Mouse (Mus musculus): ENCODE data around the gene Rbfox1. TPM values are rescaled to one million over a fixed set of nuclear protein-coding genes. Genes with fewer than 3 reads are reported as not detected.

The Rbfox1 gene
- polyA plus RNA-seq, 1 experiment from 2014 or later: 1.6 TPM

- Histone ChIP-seq H3K9me3 (ENCODE audit: control insufficient read depth, low read length) (no peaks in the 10 kb centered on the region), H3K4me3 (ENCODE audit: low read length) (no peak overlapping the region), H3K27me3 (ENCODE audit: control insufficient read depth, insufficient read depth, low read depth, low read length) (no peaks in the 10 kb centered on the region), H3K4me1 (replicated peaks; ENCODE audit: control insufficient read depth, insufficient read depth, low read length) (no peaks in the 10 kb centered on the region), H3K9ac (ENCODE audit: low read length) (no peak overlapping the region), H3K27ac (ENCODE audit: low read length) (no peak overlapping the region), H3K4me2 (ENCODE audit: low read depth, low read length) (no peak overlapping the region), H3K36me3 (ENCODE audit: control insufficient read depth, insufficient read depth, low read length) (no peaks in the 10 kb centered on the region)
- ATAC-seq (ENCODE audit: low read depth): no peak
- 79% methylated on average over 3 of the region's 3 CpGs for WGBS
These were observed 1315.1 kb downstream of the Rbfox1 start for GRCm38 (mm10) chr16:7200239-7200638.

- Histone ChIP-seq H3K27ac (ENCODE audit: low read length) (no peak overlapping the region), H3K27me3 (ENCODE audit: control insufficient read depth, insufficient read depth, low read depth, low read length) (no peaks in the 10 kb centered on the region), H3K36me3 (ENCODE audit: control insufficient read depth, insufficient read depth, low read length) (no peaks in the 10 kb centered on the region), H3K4me1 (replicated peaks; ENCODE audit: control insufficient read depth, insufficient read depth, low read length) (no peaks in the 10 kb centered on the region), H3K4me2 (ENCODE audit: low read depth, low read length) (no peak overlapping the region), H3K9ac (ENCODE audit: low read length) (no peak overlapping the region), H3K9me3 (ENCODE audit: control insufficient read depth, low read length) (no peaks in the 10 kb centered on the region), H3K4me3 (ENCODE audit: low read length) (no peak overlapping the region)
- no peak for ATAC-seq (ENCODE audit: low read depth)
- 58% methylated on average over 4 of the region's 4 CpGs for WGBS
These were observed 1316.7 kb downstream of the Rbfox1 start for GRCm38 (mm10) chr16:7201816-7202215.

- no peaks in the 10 kb centered on the region for H3K9me3 ChIP-seq (ENCODE audit: control insufficient read depth, low read length)
- no peak overlapping the region for H3K4me2 ChIP-seq (ENCODE audit: low read depth, low read length)
- WGBS: 64% methylated on average over 2 of the region's 2 CpGs
- no peaks in the 10 kb centered on the region for H3K4me1 ChIP-seq (replicated peaks; ENCODE audit: control insufficient read depth, insufficient read depth, low read length)
- H3K9ac ChIP-seq (ENCODE audit: low read length): no peak overlapping the region
- no peak for ATAC-seq (ENCODE audit: low read depth)
- no peaks in the 10 kb centered on the region for H3K36me3 ChIP-seq (ENCODE audit: control insufficient read depth, insufficient read depth, low read length)
- H3K27ac ChIP-seq (ENCODE audit: low read length): no peak overlapping the region
- no peak overlapping the region for H3K4me3 ChIP-seq (ENCODE audit: low read length)
- H3K27me3 ChIP-seq (ENCODE audit: control insufficient read depth, insufficient read depth, low read depth, low read length): no peaks in the 10 kb centered on the region
These were observed 1321.2 kb downstream of the Rbfox1 start for GRCm38 (mm10) chr16:7206116-7206900.

GRCm38 (mm10) chr16:7207599-7207998 lies 1322.4 kb downstream of the Rbfox1 start:
- Histone ChIP-seq H3K36me3 (ENCODE audit: control insufficient read depth, insufficient read depth, low read length) (no peaks in the 10 kb centered on the region), H3K27me3 (ENCODE audit: control insufficient read depth, insufficient read depth, low read depth, low read length) (no peaks in the 10 kb centered on the region), H3K9ac (ENCODE audit: low read length) (no peak overlapping the region), H3K4me2 (ENCODE audit: low read depth, low read length) (no peak overlapping the region), H3K27ac (ENCODE audit: low read length) (no peak overlapping the region), H3K4me1 (replicated peaks; ENCODE audit: control insufficient read depth, insufficient read depth, low read length) (no peaks in the 10 kb centered on the region), H3K9me3 (ENCODE audit: control insufficient read depth, low read length) (no peaks in the 10 kb centered on the region), H3K4me3 (ENCODE audit: low read length) (no peak overlapping the region)
- 57% methylated on average over 2 of the region's 2 CpGs for WGBS
- no peak for ATAC-seq (ENCODE audit: low read depth)

GRCm38 (mm10) chr16:7212756-7213155 lies 1327.6 kb downstream of the Rbfox1 start:
- no peak overlapping the region for H3K4me3 ChIP-seq (ENCODE audit: low read length)
- no peaks in the 10 kb centered on the region for H3K4me1 ChIP-seq (replicated peaks; ENCODE audit: control insufficient read depth, insufficient read depth, low read length)
- H3K36me3 ChIP-seq (ENCODE audit: control insufficient read depth, insufficient read depth, low read length): no peaks in the 10 kb centered on the region
- WGBS: 45% methylated on average over 4 of the region's 4 CpGs
- H3K4me2 ChIP-seq (ENCODE audit: low read depth, low read length): no peak overlapping the region
- H3K27me3 ChIP-seq (ENCODE audit: control insufficient read depth, insufficient read depth, low read depth, low read length): no peaks in the 10 kb centered on the region
- H3K27ac ChIP-seq (ENCODE audit: low read length): no peak overlapping the region
- no peak overlapping the region for H3K9ac ChIP-seq (ENCODE audit: low read length)
- no peaks in the 10 kb centered on the region for H3K9me3 ChIP-seq (ENCODE audit: control insufficient read depth, low read length)
- ATAC-seq (ENCODE audit: low read depth): no peak

- 45% methylated on average over 2 of the region's 2 CpGs for WGBS
- Histone ChIP-seq H3K36me3 (ENCODE audit: control insufficient read depth, insufficient read depth, low read length) (no peaks in the 10 kb centered on the region), H3K4me2 (ENCODE audit: low read depth, low read length) (no peak overlapping the region), H3K4me1 (replicated peaks; ENCODE audit: control insufficient read depth, insufficient read depth, low read length) (no peaks in the 10 kb centered on the region), H3K27ac (ENCODE audit: low read length) (no peak overlapping the region), H3K9ac (ENCODE audit: low read length) (no peak overlapping the region), H3K9me3 (ENCODE audit: control insufficient read depth, low read length) (no peaks in the 10 kb centered on the region), H3K27me3 (ENCODE audit: control insufficient read depth, insufficient read depth, low read depth, low read length) (no peaks in the 10 kb centered on the region), H3K4me3 (ENCODE audit: low read length) (no peak overlapping the region)
- ATAC-seq (ENCODE audit: low read depth): no peak
These were observed 1338.1 kb downstream of the Rbfox1 start for GRCm38 (mm10) chr16:7223265-7223664.

- no peaks in the 10 kb centered on the region for H3K27me3 ChIP-seq (ENCODE audit: control insufficient read depth, insufficient read depth, low read depth, low read length)
- H3K4me3 ChIP-seq (ENCODE audit: low read length): no peak overlapping the region
- H3K36me3 ChIP-seq (ENCODE audit: control insufficient read depth, insufficient read depth, low read length): no peaks in the 10 kb centered on the region
- 87% methylated on average over 3 of the region's 3 CpGs for WGBS
- H3K4me2 ChIP-seq (ENCODE audit: low read depth, low read length): no peak overlapping the region
- H3K9ac ChIP-seq (ENCODE audit: low read length): no peak overlapping the region
- H3K4me1 ChIP-seq (replicated peaks; ENCODE audit: control insufficient read depth, insufficient read depth, low read length): no peaks in the 10 kb centered on the region
- H3K27ac ChIP-seq (ENCODE audit: low read length): no peak overlapping the region
- ATAC-seq (ENCODE audit: low read depth): no peak
- no peaks in the 10 kb centered on the region for H3K9me3 ChIP-seq (ENCODE audit: control insufficient read depth, low read length)
These were observed 1340.8 kb downstream of the Rbfox1 start for GRCm38 (mm10) chr16:7226000-7226399.

- no peak for ATAC-seq (ENCODE audit: low read depth)
- H3K9ac ChIP-seq (ENCODE audit: low read length): no peak overlapping the region
- H3K27me3 ChIP-seq (ENCODE audit: control insufficient read depth, insufficient read depth, low read depth, low read length): no peaks in the 10 kb centered on the region
- H3K4me2 ChIP-seq (ENCODE audit: low read depth, low read length): no peak overlapping the region
- H3K4me3 ChIP-seq (ENCODE audit: low read length): no peak overlapping the region
- no peaks in the 10 kb centered on the region for H3K36me3 ChIP-seq (ENCODE audit: control insufficient read depth, insufficient read depth, low read length)
- H3K9me3 ChIP-seq (ENCODE audit: control insufficient read depth, low read length): no peaks in the 10 kb centered on the region
- WGBS: 65% methylated on average over 5 of the region's 5 CpGs
- no peaks in the 10 kb centered on the region for H3K4me1 ChIP-seq (replicated peaks; ENCODE audit: control insufficient read depth, insufficient read depth, low read length)
- H3K27ac ChIP-seq (ENCODE audit: low read length): no peak overlapping the region
These were observed 1343.1 kb downstream of the Rbfox1 start for GRCm38 (mm10) chr16:7228246-7228645.

- Histone ChIP-seq H3K4me2 (ENCODE audit: low read depth, low read length) (no peak overlapping the region), H3K4me3 (ENCODE audit: low read length) (no peak overlapping the region), H3K9me3 (ENCODE audit: control insufficient read depth, low read length) (no peaks in the 10 kb centered on the region), H3K4me1 (replicated peaks; ENCODE audit: control insufficient read depth, insufficient read depth, low read length) (no peaks in the 10 kb centered on the region), H3K27me3 (ENCODE audit: control insufficient read depth, insufficient read depth, low read depth, low read length) (no peaks in the 10 kb centered on the region), H3K27ac (ENCODE audit: low read length) (no peak overlapping the region), H3K9ac (ENCODE audit: low read length) (no peak overlapping the region), H3K36me3 (ENCODE audit: control insufficient read depth, insufficient read depth, low read length) (no peaks in the 10 kb centered on the region)
- no peak for ATAC-seq (ENCODE audit: low read depth)
- 53% methylated on average over 4 of the region's 4 CpGs for WGBS
These were observed 1344.1 kb downstream of the Rbfox1 start for GRCm38 (mm10) chr16:7229232-7229631.

All from lung, embryonic 16.5 days (tissue).